ENCODE assay signal across 28 mouse cellular contexts in genomic region chr4:148562676-148563075, GRCm38 (mm10). TPM values are rescaled to one million over a fixed set of nuclear protein-coding genes. Genes with fewer than 3 reads are reported as not detected.
"Had no signal": no experiment of that assay in that cellular context is flagged by ENCODE, and none has a peak within 500 bp of the region (broad histone marks: within the 10 kb centered on the region; RNA-seq: fewer than 3 reads in every experiment).

No protein-coding gene starts in this region.

- H3K9me3 ChIP-seq: heart, embryonic 13.5 days; heart, embryonic 15.5 days; hindbrain, embryonic 13.5 days; hindbrain, embryonic 15.5 days; kidney, embryonic 15.5 days; limb, embryonic 13.5 days; limb, embryonic 15.5 days; liver, embryonic 12.5 days had no signal

- ATAC-seq: hindbrain, postnatal 0 days; liver, embryonic 12.5 days had no signal

- H3K4me3 ChIP-seq: heart, adult 2 months; heart, embryonic 13.5 days; heart, embryonic 15.5 days; hindbrain, embryonic 13.5 days; hindbrain, embryonic 15.5 days; kidney, embryonic 15.5 days; limb, embryonic 13.5 days; limb, embryonic 15.5 days; liver, embryonic 12.5 days had no signal

- H3K27ac ChIP-seq: heart, adult 2 months; heart, embryonic 13.5 days; heart, embryonic 15.5 days; hindbrain, embryonic 13.5 days; hindbrain, embryonic 15.5 days; hindbrain, postnatal 0 days; kidney, embryonic 15.5 days; kidney, postnatal 0 days; limb, embryonic 13.5 days; limb, embryonic 15.5 days; liver, embryonic 12.5 days; liver, embryonic 14.5 days had no signal

- H3K4me2 ChIP-seq: heart, embryonic 11.5 days; heart, embryonic 13.5 days; heart, embryonic 15.5 days; hindbrain, embryonic 13.5 days; hindbrain, embryonic 15.5 days; kidney, embryonic 15.5 days; limb, embryonic 13.5 days; limb, embryonic 15.5 days; liver, embryonic 12.5 days had no signal

- H3K27me3 ChIP-seq: heart, embryonic 13.5 days; heart, embryonic 15.5 days; hindbrain, embryonic 13.5 days; hindbrain, embryonic 15.5 days; kidney, embryonic 15.5 days; limb, embryonic 13.5 days; limb, embryonic 15.5 days; liver, embryonic 12.5 days had no signal

- DNase-seq: gastrocnemius, postnatal 14 days; gastrocnemius, postnatal 36 days; heart, adult 11 months; heart, adult 2 months; heart, postnatal 14 days; heart, postnatal 36 days; kidney, adult 11 months; kidney, adult 2 months; kidney, adult 9 months; kidney, postnatal 14 days; kidney, postnatal 36 days; layer of hippocampus, adult 9-11 months; layer of hippocampus, postnatal 36 days; left cerebral cortex, postnatal 4 days had no signal

- H3K9ac ChIP-seq: heart, embryonic 13.5 days; heart, embryonic 15.5 days; hindbrain, embryonic 13.5 days; hindbrain, embryonic 15.5 days; kidney, embryonic 15.5 days; limb, embryonic 13.5 days; limb, embryonic 15.5 days; liver, embryonic 12.5 days; liver, embryonic 14.5 days had no signal

RNA-seq across cellular contexts. Expression of gene Masp2, which starts 39.7 kb away (rescaled TPM):
- polyA plus RNA-seq: heart, embryonic 13.5 days; heart, embryonic 15.5 days; heart, postnatal 0 days; kidney, postnatal 0 days; large intestine, adult 2 months had no signal
